Mouse (Mus musculus): ENCODE measurements at regions not wholly inside any gene's neighbourhood (a gene's known extent, or its start where the extent isn't known, plus 50 kb on each side); places are given as distances from the start of the nearest gene placed in this dataset.

DNA sequence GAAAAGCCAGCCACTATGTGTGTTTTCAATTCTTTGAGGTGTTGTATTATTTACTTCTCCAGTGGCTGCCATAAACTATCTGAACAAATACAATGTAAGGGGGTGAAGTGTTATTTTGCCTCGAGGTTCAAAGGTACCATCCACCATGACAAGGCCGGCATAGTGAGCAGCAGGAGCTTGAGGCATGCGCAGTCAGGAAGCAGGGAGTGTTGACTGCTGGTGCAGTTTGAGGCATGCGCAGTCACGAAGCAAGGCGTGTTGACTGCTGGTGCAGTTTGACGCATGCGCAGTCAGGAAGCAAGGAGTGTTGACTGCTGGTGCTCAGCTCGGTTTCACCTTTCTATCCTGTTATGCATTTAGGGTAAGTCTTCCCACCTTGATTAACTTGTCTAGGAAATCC, 184.9 kb upstream of the Eci2 start:
- no peak for DNase-seq (ENCODE audit: extremely low spot score in 1 of 2, low spot score in 1 of 2)

DNA sequence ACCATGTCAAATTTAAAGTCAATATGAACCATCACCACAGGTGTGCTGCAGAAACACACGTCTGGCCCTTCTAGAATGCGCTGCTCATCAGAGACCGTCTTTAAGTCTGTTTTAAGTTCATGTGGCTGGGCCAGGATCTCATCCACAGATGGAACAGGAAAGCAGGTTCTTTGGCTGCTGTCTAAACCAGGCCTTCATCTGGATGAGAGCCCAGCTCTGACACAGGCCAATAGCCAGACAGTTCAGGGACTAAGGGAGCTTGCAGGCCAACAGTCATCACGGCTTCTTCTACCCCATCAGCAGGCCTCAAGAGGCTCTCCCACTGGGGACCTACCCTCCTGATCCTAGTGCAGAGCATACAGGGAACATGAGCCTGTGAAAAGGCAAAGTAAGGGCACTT, 185.4 kb upstream of the Eci2 start:
- DNase-seq (ENCODE audit: extremely low spot score in 1 of 2, low spot score in 1 of 2), result no peak

DNA sequence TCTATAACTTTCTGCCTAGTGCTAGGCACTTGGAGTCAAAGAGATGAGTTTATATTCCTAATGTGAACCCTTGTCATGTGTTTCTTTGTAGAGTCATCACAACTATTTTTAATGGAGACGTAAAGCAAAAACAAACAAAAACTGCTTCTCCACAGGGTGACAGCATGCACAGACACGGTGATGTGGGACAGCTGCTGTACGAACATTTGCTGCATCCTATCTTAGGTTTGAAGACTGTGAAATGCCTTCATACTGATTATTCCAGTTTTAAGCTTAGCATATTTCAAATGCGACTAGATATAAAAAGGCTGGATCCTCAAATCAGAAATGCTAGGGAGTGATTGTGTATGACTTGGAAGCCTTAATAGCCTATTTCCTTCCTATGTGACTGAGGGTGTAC, 187.3 kb upstream of the Eci2 start:
- no peak for DNase-seq (ENCODE audit: extremely low spot score in 1 of 2, low spot score in 1 of 2)

DNA sequence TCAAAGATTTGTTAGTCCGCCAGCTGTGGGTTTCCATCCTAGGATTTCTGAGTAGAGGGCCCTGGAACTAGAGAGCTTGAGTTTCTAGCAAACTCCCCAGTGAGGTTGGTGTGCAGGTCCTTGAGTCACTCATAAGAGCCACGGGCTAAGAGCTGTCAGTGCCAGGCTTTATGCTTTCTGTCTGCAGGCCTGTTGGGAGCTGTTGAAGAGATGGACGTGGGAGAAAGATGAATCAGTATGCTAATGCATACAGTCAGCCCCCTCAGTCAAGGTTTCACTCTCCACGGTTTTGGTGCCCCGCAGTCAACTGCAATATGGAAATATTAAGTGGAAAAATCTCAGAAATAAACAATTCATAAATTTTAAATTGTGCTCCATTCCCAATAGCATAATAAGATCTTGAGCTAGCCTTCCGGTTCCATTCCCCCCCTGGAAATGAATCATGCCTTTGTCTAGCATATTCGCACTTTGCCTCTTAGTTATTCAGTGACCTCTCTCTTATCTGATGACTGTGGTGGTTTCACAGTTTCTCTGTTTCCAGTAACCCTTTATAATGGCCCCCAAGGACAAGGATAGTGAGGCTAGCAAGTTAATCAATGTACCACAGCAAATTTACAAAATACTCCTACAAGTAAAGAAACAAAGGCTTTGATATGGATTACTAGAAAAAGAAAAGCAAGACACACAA, 199.4 kb upstream of the Eci2 start:
- peak; percentile 7 to 45 for DNase-seq (ENCODE audit: extremely low spot score in 1 of 2, low spot score in 1 of 2)

DNA sequence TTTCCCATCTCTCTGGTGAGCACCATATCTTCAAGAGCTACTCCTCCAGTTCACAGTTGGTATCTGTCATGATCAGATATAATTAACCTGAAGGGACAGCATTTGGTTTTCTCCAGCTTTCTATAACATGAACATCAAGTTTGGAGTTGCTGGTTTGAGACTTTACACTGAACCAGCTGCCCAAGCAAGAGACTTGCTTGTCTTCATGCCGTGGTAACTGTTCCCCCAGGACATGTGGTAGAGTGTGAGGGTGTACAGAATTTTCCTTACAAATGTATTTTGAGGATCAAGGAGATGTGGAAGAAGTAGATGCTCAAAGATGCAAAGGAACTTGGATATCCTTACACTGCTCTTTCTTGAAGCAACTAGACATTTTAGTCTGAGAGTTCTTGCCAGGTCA, 200.0 kb upstream of the Eci2 start:
- DNase-seq (ENCODE audit: extremely low spot score in 1 of 2, low spot score in 1 of 2), result peak; percentile 9 to 38

DNA sequence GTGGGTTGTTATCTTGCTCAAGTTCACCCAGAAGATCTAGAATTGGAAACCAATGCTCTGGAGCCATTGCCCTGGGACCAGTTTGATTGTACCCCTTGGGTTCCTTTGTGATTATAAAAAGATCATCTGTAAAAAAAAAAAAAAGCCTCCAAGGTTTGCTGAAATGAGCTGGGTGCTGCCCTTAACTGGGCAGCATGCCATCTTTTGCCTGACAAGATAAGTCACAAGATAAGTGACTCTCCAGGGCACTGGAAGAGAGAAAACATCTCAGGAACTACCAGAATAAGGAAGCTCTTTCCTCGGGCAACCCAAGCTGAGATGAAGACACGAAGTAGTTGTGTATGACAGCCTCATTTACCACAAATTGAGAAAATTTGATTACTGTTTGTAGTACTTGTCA, 202.7 kb upstream of the Eci2 start:
- DNase-seq (ENCODE audit: extremely low spot score in 1 of 2, low spot score in 1 of 2), result no peak

DNA sequence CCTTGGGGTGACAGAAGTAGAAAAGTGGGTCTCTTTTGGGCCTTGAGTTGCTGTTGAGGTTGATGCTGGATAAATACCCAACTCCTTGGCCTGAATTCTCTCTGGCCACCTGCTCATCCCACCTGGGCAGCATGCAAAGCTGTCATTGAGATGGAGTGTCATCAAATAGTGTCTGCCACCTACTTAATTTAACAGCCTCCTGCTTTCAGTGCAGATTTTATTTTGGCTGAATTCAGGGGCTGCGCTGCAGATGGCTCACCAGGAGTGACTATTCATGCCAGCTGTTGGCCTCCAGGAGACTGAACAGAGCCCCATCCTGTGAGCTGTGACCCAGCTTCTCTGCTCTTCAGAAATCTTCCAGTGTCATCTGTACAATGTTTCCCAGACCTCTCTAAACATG, 206.7 kb upstream of the Eci2 start:
- no peak for DNase-seq (ENCODE audit: extremely low spot score in 1 of 2, low spot score in 1 of 2)

DNA sequence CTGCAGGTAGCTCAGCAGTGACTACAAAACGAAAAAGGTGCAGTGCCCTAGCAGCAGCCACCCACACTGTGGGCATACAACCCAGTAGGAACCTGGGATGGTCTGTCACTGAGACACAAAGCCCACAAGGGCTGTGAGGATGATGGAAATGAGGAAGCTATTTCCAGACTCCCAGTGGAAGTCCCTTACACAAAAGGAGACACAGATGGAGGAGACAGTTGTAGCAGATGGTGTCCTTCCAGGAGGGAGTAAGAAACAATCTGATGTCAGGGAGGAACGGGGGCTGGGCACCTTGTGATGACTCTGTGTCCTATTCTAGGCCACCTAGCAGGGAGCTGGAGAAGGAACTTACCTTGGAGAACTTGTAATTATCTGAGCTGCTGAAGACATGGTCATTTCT, 214.5 kb upstream of the Eci2 start:
- peak; percentile 69 to 83 for DNase-seq (ENCODE audit: extremely low spot score in 1 of 2, low spot score in 1 of 2)

DNA sequence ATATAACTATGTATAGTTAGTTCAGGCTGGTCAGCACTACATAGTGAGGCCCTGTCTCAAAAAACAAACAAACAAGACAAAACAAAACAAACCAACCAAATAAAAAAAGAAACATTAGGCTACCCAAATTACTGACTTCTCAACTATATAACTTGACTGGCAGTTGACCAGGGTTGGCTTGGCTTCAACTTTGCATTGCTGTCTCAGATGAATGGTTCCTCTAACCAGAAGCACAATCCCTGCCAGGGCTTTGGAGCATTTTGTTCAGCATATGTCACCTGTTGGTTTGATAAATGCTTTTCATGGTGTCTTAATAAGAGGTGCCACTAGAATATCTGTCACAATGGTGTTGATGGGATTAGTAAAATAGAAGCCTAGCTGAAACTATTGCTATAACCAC, 217.1 kb upstream of the Eci2 start:
- DNase-seq (ENCODE audit: extremely low spot score in 1 of 2, low spot score in 1 of 2), result no peak

DNA sequence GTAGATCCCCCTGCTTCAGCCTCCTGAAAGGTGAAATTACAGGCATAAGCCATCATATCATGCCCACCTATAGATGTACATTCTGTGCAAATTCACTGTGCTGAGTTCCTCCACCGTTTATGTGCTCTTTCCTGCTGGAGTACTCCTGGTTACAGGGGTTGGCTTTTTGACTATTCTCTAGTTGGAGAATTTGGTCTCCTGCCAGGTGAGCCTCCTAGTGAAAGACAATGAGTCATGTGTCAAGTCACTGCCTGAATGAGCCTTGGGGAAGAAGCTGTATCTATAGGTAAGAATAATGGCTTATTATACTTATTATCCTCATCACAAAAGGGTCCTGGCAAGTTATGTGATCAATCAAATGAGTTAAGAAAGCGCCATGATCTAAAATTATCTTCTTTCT, 230.5 kb upstream of the Eci2 start:
- DNase-seq (ENCODE audit: extremely low spot score in 1 of 2, low spot score in 1 of 2), result peak in 1 of 2 experiments; percentile 27

DNA sequence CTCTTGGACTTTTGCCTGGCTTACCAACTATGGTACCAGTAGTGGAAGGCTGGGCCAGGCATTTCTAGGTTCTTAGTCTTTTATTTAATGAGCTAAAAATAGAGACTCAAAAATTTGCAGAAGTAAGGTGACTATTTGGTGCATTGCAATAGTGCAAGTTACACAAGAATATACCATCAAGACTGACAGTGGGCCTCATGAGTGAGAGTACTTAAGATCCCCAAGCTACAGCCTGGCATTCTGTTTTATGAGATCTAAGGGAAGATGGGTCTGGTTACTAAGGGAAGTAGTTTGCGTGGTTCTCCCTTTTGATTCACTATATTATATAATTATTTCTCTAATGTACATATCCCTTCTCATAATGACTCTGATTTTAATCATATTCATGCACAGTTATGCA, 231.8 kb upstream of the Eci2 start:
- DNase-seq (ENCODE audit: extremely low spot score in 1 of 2, low spot score in 1 of 2), result no peak

DNA sequence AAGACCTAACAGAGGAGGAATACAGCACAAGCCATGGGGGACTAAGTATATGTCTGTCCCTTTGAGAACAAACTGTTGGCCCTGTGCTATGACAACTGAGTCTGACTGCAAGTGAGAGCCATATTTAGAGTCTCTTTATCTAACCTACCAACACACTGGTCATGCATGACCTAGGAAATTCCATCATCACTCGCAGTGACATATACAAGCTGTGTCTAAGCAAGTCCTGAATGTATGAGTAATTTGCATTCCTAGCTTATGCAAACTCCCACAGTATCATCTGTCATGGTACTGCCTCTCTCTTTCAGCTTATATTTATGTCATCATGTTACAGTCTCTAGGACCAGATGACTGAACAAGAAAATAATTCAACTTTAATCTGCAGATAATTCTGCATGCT, 257.1 kb upstream of the Eci2 start:
- peak; percentile 20 to 55 for DNase-seq (ENCODE audit: extremely low spot score in 1 of 2, low spot score in 1 of 2)

DNA sequence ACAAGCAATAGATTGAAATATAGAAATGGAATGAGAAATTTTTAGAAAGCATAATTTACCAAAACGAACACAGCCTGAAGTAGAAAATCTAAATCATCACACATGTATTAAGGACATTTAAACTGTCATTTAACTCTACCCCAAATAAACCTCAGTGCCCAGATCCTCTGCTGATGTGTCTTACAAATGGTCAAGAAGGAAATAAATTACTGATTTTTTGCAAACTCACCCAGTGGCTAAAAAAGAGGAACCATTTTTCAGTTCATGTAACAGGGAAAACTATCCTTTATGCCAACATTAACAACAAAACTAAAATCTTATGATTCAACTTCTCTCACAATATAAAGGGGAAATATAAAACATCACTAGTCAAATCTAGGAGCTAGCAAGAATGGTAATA, 275.2 kb upstream of the Eci2 start:
- no peak for DNase-seq (ENCODE audit: extremely low spot score in 1 of 2, low spot score in 1 of 2)

DNA sequence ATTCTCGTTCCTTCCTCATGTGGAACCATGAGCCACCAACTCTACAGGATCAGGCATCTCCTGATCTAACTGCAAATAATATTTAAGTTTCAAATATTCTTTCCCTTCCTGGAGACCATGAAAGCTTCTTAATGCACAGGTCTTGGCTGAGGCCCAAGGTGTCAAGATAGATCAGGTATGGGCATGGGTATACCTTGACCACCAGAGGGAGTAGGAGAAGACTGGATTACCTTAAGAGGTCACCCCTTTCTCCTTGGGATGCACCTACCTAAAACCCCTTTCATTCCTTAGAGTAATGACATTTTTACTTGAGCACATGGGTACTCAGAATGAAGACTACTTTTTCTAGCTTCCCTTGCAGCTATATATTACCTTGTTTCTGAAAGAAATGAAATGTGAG, 289.9 kb upstream of the Eci2 start:
- no peak for DNase-seq (ENCODE audit: extremely low spot score in 1 of 2, low spot score in 1 of 2)

DNA sequence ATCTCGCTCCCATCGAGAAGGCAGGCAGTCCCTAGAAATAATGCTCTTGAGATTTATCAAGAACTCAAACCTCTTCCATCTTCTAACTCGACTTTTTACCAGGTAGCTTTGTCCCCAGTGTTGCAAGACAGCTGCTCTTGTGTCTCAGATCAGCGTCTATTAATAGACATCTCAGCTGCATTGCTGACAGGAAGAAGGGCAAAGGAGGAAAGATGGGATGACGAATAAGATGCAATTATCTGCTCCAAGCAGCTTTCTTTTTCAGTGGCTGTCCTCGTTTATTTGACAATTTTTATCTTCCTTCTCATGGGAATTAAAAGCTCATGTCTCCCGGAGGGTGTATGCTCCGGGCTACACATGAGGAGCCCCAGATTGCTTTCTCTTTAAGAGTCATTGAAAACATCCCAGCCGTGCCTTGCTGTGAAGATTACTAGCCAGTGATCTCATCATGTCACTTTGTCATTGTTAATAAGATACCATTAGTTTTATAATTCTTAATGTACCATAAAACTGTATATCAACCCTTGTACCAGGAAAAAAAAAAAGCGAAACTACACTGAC, 299.9 kb upstream of the Eci2 start:
- DNase-seq (ENCODE audit: extremely low spot score in 1 of 2, low spot score in 1 of 2), result peak in 1 of 2 experiments; percentile 12

DNA sequence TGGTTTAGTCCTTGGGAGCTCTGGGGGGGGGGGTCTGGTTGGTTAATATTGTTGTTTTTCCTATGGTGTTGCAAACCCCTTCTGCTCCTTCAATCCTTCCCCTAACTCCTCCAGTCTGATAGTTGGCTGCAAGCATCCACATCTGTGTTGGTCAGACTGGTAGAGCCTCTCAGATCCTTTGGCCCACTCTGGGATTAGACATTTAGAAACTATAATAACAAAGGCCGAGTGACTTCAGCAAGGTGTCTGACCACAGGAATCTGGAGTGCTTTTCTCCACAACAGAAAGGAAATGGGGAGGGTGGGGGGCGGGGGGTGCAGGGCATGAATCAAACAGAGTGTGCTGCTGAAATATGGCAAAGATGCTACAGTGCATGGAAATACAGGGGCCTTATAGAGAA, 301.4 kb upstream of the Eci2 start:
- no peak for DNase-seq (ENCODE audit: extremely low spot score in 1 of 2, low spot score in 1 of 2)

DNA sequence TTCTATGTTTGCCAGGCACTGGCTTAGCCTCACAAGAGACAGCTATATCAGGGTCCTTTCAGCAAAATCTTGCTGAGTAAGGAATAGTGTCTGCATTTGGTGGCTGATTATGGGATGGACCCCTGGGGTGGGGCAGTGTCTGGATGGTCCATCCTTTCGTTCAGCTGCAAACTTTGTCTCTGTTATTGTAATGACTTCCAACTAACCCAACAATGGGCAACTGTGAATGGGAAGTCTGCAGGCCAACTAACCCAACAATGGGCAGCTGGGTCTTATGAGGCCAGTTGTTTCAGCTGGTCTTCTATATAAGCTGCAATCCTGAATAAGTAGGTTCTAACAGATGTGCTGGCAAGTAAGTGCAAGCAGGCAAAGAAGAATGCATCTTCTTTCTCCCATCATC, 304.0 kb upstream of the Eci2 start:
- DNase-seq (ENCODE audit: extremely low spot score in 1 of 2, low spot score in 1 of 2), result no peak

DNA sequence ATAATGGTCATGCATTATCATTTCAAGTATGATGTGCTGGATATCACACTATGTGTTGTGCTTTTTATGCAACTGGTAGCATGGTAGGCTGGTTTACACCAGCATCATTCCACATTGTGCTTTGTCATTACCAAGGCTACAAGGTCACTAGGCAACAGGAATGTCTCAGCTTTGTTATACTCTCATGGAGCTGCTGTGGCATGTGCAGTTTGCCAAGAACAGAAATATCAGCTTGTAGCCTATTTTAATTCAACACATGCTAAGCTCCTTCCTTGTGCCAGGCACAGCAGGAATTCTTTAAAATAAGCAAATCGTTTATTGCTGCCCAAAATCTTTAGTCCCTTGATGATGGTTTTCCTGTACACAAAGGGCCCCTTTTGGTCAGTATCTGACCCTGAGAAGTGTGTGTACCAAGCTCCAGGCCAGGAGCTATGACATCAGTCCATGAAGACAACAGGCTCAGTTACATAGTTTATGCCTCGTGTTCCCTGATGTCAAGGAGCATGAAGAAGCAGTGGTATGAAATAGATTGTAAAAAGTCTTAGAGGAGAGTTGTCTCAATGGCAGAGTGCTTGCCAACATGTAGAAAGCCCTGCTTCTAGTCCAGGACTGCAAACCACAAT, 314.0 kb upstream of the Cdyl start:
- peak in 1 of 2 experiments; percentile 7 for DNase-seq (ENCODE audit: extremely low spot score in 1 of 2, low spot score in 1 of 2)

DNA sequence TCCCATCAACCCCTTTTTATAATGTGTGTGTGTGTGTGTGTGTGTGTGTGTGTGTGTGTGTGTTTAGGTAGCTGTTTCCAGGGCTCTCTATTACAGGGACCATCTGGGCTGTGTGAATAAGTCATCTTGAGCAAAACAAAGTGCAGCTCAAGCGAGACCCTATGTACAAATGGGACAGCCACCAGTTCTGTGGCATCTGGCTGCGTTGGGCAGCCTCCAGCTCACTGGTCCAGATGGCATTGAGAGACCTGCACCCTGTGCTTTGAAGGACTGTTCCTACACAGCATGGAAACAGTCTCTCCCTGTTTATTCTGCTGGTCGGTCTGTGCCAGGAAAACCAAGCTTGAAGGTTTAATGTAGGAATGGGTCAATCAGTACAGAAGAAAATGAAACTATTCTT, 311.4 kb upstream of the Cdyl start:
- no peak for DNase-seq (ENCODE audit: extremely low spot score in 1 of 2, low spot score in 1 of 2)

DNA sequence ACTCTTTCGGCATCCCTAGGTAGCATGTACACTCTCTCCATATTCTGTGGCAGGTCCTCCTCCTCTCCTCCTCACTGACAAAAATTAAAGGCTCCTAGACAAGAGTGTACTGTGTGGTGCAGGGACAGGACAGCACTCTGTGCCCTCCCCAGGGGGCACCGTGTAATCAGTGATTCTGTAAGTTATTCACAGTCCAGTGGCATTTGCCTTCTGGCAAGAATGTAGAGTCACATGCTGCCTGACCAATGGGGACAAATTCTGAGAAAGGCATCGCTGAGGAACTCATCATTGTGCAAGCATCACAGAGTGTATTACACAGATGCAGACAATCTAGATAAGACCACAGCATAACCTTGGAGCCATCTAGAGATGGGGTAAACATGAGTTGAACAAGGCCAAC, 300.3 kb upstream of the Cdyl start:
- no peak for DNase-seq (ENCODE audit: extremely low spot score in 1 of 2, low spot score in 1 of 2)

DNA sequence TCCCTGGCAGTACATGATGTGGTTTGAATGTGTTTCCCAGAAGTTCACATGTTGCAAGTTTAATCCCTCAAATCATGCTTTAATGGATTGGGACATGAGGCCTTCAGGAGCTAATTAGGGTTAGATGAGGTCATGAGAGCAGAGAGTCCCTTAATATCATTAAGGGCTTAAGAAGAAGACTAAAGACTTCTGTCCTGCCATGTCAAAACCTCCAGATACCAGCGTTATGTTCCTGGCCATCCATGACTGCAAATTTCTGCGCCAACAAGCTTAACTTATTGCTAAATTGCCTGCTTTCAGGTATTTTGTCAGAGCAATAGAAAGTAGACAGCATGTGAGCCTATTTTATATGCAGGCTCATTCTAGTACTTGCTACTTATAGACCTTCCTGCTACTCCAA, 282.1 kb upstream of the Cdyl start:
- no peak for DNase-seq (ENCODE audit: extremely low spot score in 1 of 2, low spot score in 1 of 2)

DNA sequence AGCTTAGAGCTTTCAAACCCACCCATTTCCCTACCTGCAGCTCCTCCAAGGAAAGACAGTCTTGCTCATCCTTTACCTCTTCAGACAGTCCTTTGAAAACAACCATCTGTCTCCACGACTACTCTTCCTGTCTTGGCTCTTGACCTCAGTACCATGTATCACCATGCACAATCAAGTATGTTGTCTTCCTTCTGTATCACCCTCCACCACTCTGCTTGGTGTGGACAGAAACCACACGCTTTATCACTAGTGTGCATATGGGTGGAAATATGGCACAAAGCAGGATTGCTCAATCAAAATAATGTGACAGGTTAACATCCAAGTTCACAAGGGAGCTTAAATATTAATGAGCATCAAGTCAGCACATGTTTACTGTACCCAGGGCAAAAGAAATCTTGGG, 280.1 kb upstream of the Cdyl start:
- no peak for DNase-seq (ENCODE audit: extremely low spot score in 1 of 2, low spot score in 1 of 2)

All from frontal cortex, adult 2 months (tissue).